Mouse (Mus musculus): ENCODE data around the gene Trio.

Gene Trio

GRCm38 (mm10) chr15:27788122-27788759 is 237.4 kb downstream of the Trio start:
- H3K36me3 ChIP-seq (ENCODE audit: control insufficient read depth, insufficient read depth, low read length, poor library complexity, severe bottlenecking), result no peaks in the 10 kb centered on the region
- DNase-seq (ENCODE audit: low read depth, low spot score), result no peak

GRCm38 (mm10) chr15:27787151-27787550 is 238.5 kb downstream of the Trio start:
- H3K36me3 ChIP-seq (ENCODE audit: control insufficient read depth, insufficient read depth, low read length, poor library complexity, severe bottlenecking), result no peaks in the 10 kb centered on the region
- DNase-seq (ENCODE audit: low read depth, low spot score), result no peak
- H3K27me3 ChIP-seq (ENCODE audit: control insufficient read depth, insufficient read depth, low read length, poor library complexity, severe bottlenecking), result no peaks in the 10 kb centered on the region

More at GRCm38 (mm10) chr15:27788122-27788759, 237.4 kb downstream of the Trio start:
- no peaks in the 10 kb centered on the region for H3K27me3 ChIP-seq (ENCODE audit: control insufficient read depth, insufficient read depth, low read length, poor library complexity, severe bottlenecking)

- H3K27me3 ChIP-seq (ENCODE audit: control insufficient read depth, insufficient read depth, low read length, poor library complexity, severe bottlenecking), result no peaks in the 10 kb centered on the region
- H3K36me3 ChIP-seq (ENCODE audit: control insufficient read depth, insufficient read depth, low read length, poor library complexity, severe bottlenecking), result no peaks in the 10 kb centered on the region
- no peak for DNase-seq (ENCODE audit: low read depth, low spot score)
Observed at GRCm38 (mm10) chr15:27786418-27786817, 239.2 kb downstream of the Trio start.

GRCm38 (mm10) chr15:27785280-27786001 is 240.2 kb downstream of the Trio start:
- Histone ChIP-seq H3K27me3 (ENCODE audit: control insufficient read depth, insufficient read depth, low read length, poor library complexity, severe bottlenecking) (no peaks in the 10 kb centered on the region), H3K36me3 (ENCODE audit: control insufficient read depth, insufficient read depth, low read length, poor library complexity, severe bottlenecking) (no peaks in the 10 kb centered on the region)
- peak; percentile 80 for DNase-seq (ENCODE audit: low read depth, low spot score)

- no peaks in the 10 kb centered on the region for H3K27me3 ChIP-seq (ENCODE audit: control insufficient read depth, insufficient read depth, low read length, poor library complexity, severe bottlenecking)
- no peaks in the 10 kb centered on the region for H3K36me3 ChIP-seq (ENCODE audit: control insufficient read depth, insufficient read depth, low read length, poor library complexity, severe bottlenecking)
- DNase-seq (ENCODE audit: low read depth, low spot score), result no peak
Observed at GRCm38 (mm10) chr15:27784126-27784563, 241.5 kb downstream of the Trio start.

- H3K27me3 ChIP-seq (ENCODE audit: control insufficient read depth, insufficient read depth, low read length, poor library complexity, severe bottlenecking), result no peaks in the 10 kb centered on the region
- peak; percentile 69 for DNase-seq (ENCODE audit: low read depth, low spot score)
Observed at GRCm38 (mm10) chr15:27783541-27784125, 242.0 kb downstream of the Trio start.

GRCm38 (mm10) chr15:27783092-27783491 is 242.6 kb downstream of the Trio start:
- Histone ChIP-seq H3K27me3 (ENCODE audit: control insufficient read depth, insufficient read depth, low read length, poor library complexity, severe bottlenecking) (no peaks in the 10 kb centered on the region), H3K36me3 (ENCODE audit: control insufficient read depth, insufficient read depth, low read length, poor library complexity, severe bottlenecking) (no peaks in the 10 kb centered on the region)
- DNase-seq (ENCODE audit: low read depth, low spot score), result peak; percentile 70

More at GRCm38 (mm10) chr15:27783541-27784125, 242.0 kb downstream of the Trio start:
- H3K36me3 ChIP-seq (ENCODE audit: control insufficient read depth, insufficient read depth, low read length, poor library complexity, severe bottlenecking), result no peaks in the 10 kb centered on the region

GRCm38 (mm10) chr15:27782383-27783036 is 243.1 kb downstream of the Trio start:
- Histone ChIP-seq H3K36me3 (ENCODE audit: control insufficient read depth, insufficient read depth, low read length, poor library complexity, severe bottlenecking) (no peaks in the 10 kb centered on the region), H3K27me3 (ENCODE audit: control insufficient read depth, insufficient read depth, low read length, poor library complexity, severe bottlenecking) (no peaks in the 10 kb centered on the region)
- DNase-seq (ENCODE audit: low read depth, low spot score), result no peak

- Histone ChIP-seq H3K36me3 (ENCODE audit: control insufficient read depth, insufficient read depth, low read length, poor library complexity, severe bottlenecking) (no peaks in the 10 kb centered on the region), H3K27me3 (ENCODE audit: control insufficient read depth, insufficient read depth, low read length, poor library complexity, severe bottlenecking) (no peaks in the 10 kb centered on the region)
- no peak for DNase-seq (ENCODE audit: low read depth, low spot score)
Observed at GRCm38 (mm10) chr15:27779827-27780226, 245.8 kb downstream of the Trio start.

- Histone ChIP-seq H3K36me3 (ENCODE audit: control insufficient read depth, insufficient read depth, low read length, poor library complexity, severe bottlenecking) (no peaks in the 10 kb centered on the region), H3K27me3 (ENCODE audit: control insufficient read depth, insufficient read depth, low read length, poor library complexity, severe bottlenecking) (no peaks in the 10 kb centered on the region)
- no peak for DNase-seq (ENCODE audit: low read depth, low spot score)
Observed at GRCm38 (mm10) chr15:27779398-27779797, 246.2 kb downstream of the Trio start.

- H3K36me3 ChIP-seq (ENCODE audit: control insufficient read depth, insufficient read depth, low read length, poor library complexity, severe bottlenecking), result no peaks in the 10 kb centered on the region
- no peak for DNase-seq (ENCODE audit: low read depth, low spot score)
- no peaks in the 10 kb centered on the region for H3K27me3 ChIP-seq (ENCODE audit: control insufficient read depth, insufficient read depth, low read length, poor library complexity, severe bottlenecking)
Observed at GRCm38 (mm10) chr15:27778256-27778655, 247.4 kb downstream of the Trio start.

- DNase-seq (ENCODE audit: low read depth, low spot score), result no peak
- no peaks in the 10 kb centered on the region for H3K36me3 ChIP-seq (ENCODE audit: control insufficient read depth, insufficient read depth, low read length, poor library complexity, severe bottlenecking)
- no peaks in the 10 kb centered on the region for H3K27me3 ChIP-seq (ENCODE audit: control insufficient read depth, insufficient read depth, low read length, poor library complexity, severe bottlenecking)
Observed at GRCm38 (mm10) chr15:27777455-27778190, 248.0 kb downstream of the Trio start.

GRCm38 (mm10) chr15:27774481-27774880 is 251.2 kb downstream of the Trio start:
- H3K36me3 ChIP-seq (ENCODE audit: control insufficient read depth, insufficient read depth, low read length, poor library complexity, severe bottlenecking), result no peaks in the 10 kb centered on the region
- no peak for DNase-seq (ENCODE audit: low read depth, low spot score)

GRCm38 (mm10) chr15:27772125-27772627 is 253.5 kb downstream of the Trio start:
- H3K27me3 ChIP-seq (ENCODE audit: control insufficient read depth, insufficient read depth, low read length, poor library complexity, severe bottlenecking), result no peaks in the 10 kb centered on the region
- no peaks in the 10 kb centered on the region for H3K36me3 ChIP-seq (ENCODE audit: control insufficient read depth, insufficient read depth, low read length, poor library complexity, severe bottlenecking)

More at GRCm38 (mm10) chr15:27774481-27774880, 251.2 kb downstream of the Trio start:
- no peaks in the 10 kb centered on the region for H3K27me3 ChIP-seq (ENCODE audit: control insufficient read depth, insufficient read depth, low read length, poor library complexity, severe bottlenecking)

More at GRCm38 (mm10) chr15:27772125-27772627, 253.5 kb downstream of the Trio start:
- DNase-seq (ENCODE audit: low read depth, low spot score), result peak; percentile 69
